Mouse (Mus musculus): ENCODE measurements around the gene Cep55. TPM values are rescaled to one million over a fixed set of nuclear protein-coding genes. Genes with fewer than 3 reads are reported as not detected.

The Cep55 gene
- total RNA-seq, 2 experiments from 2014 or later: 0.64 to 0.74 TPM

DNA sequence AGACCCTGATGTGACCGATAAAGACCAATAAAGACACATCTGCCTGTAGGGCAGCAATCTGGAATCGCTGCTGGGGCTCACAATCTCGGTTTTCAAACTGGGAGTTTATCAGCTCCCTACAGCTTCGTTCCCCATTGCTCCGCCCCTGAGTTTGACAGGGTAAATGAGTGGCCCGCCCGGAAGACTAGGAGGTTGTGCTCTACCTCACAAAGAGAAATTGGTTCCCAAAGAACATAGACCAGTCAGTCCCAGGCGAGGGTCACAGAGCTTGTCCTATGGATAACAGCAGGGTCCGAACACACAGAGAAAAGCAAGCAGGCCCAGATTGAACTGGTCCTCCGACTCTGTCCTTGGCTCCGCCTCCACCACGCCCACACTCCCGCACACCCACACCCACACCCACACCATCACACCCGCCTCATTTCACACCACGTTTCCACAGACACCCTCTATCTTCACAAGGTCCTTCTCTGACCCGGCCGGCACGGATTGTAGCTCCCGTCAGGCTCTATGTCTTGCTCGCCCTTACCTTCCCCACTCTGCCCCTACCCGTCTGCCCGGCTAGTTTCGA lies 577 bp upstream of the Cep55 start:
- DNase-seq (ENCODE audit: low spot score in 2 of 2): peak in 1 of 2 experiments; percentile 59
- TF ChIP-seq CTCF (conservative IDR thresholded peaks at IDR 0.05): no peak
- H3K27ac ChIP-seq: peak overlapping the region; percentile 73
- H3K4me3 ChIP-seq: peak overlapping the region; percentile 62

DNA sequence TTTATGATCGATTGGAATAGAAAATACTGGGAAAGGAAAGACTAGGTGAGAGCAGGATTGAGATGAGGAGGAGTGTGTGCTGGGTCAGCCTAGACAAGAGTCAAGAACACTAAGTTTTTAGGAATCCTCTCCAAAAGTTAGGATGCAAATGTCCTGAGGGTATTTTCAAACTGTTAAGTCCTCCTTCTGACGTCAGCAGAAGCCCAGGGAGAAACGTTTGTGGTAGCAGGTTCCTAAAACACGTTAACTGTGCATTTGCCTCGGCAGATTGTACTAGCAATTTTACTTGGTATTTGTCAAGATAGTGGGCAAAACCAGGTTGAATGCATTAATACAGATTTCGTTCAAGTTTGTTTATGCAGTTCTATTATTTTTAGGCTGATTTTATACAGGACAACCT lies 987 bp downstream of the Cep55 start:
- DNase-seq (ENCODE audit: low spot score in 2 of 2): no peak
- no peak for TF ChIP-seq CTCF (conservative IDR thresholded peaks at IDR 0.05)
- Histone ChIP-seq H3K27ac (no peak overlapping the region), H3K4me3 (no peak overlapping the region)

DNA sequence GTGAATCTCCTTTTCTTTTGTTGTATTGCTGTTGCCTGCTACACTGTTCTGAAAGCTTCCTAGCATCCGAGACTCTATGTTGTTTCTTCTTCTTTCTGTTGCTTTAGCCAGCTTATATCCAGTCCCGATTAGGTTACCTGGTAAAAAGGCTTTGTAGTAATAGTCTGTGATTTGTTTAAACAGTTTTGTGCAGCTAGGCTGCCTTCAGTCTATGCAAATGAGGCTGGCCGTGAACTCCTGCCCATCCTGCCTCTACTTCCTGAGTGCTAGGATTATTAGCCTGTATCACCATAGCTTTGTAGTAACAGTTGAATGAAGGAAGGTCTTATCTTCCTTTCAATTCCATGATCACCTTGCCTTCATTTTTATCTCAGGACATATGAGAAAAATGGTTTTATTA lies 1.5 kb downstream of the Cep55 start:
- TF ChIP-seq CTCF (conservative IDR thresholded peaks at IDR 0.05): no peak
- no peak for DNase-seq (ENCODE audit: low spot score in 2 of 2)
- Histone ChIP-seq H3K4me3 (no peak overlapping the region), H3K27ac (no peak overlapping the region)

DNA sequence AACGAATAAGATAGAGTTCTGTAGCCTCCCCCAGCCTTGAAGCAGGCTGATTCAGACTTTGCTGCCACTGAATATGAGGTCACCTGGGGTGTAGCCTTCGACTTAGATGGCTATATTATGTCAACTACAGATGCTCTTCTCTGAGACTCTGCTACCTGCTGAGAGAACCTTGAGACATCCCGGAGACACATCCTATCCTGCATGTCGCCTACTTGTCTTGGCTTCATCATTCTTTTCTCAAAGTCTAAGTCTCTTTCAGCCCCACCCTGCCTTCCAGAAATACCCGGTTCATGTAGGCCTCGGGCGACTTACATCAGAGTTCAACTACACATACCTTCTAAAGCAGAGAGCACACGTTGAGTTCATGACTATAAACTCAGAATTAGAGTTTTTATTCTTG lies 2.1 kb downstream of the Cep55 start:
- no peak for DNase-seq (ENCODE audit: low spot score in 2 of 2)
- no peak overlapping the region for H3K27ac ChIP-seq
- no peak for TF ChIP-seq CTCF (conservative IDR thresholded peaks at IDR 0.05)
- H3K4me3 ChIP-seq: no peak overlapping the region

DNA sequence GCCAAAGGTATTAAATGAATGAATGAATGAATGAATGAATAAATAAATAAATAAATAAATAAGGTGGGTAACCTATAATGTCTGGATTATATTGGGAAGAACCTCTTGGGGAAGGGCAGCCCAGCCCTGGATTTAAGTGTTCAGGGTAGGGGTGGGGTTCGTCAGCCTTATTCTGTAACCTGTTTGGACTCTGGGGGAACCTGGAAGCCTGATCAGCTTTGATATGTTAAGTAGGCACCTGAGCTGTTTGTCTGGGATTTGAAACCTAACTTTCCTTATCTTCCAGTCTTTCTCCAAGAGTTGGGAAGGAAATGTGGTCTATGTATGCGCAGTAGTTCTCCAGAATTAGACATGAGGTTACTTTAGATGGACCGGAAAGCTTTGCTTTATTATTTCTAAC lies 8.4 kb downstream of the Cep55 start:
- no peak for TF ChIP-seq CTCF (conservative IDR thresholded peaks at IDR 0.05)
- no peak for DNase-seq (ENCODE audit: low spot score in 2 of 2)
- Histone ChIP-seq H3K27ac (no peak overlapping the region), H3K4me3 (no peak overlapping the region)

DNA sequence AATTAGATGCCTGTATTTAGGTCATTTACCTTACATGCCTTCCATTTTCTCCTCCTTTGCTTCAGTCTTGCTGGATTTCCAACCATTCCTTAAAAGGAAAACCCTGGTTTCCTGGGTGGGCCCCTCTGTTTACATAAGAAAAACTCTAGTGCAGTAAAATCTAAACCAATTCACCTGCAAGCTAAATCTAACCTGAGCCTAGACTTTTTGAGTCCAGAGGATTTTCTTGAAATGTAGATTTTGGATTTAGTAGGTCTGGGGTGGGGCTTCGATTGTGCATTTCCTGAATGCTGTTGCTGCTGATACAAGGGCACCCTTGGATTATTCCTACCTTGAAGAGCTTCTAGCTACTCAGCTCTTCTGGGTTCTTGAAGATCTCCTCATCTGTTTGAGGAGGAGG lies 9.2 kb downstream of the Cep55 start:
- TF ChIP-seq CTCF (conservative IDR thresholded peaks at IDR 0.05): no peak
- DNase-seq (ENCODE audit: low spot score in 2 of 2): no peak
- H3K27ac ChIP-seq: no peak overlapping the region
- H3K4me3 ChIP-seq: no peak overlapping the region

DNA sequence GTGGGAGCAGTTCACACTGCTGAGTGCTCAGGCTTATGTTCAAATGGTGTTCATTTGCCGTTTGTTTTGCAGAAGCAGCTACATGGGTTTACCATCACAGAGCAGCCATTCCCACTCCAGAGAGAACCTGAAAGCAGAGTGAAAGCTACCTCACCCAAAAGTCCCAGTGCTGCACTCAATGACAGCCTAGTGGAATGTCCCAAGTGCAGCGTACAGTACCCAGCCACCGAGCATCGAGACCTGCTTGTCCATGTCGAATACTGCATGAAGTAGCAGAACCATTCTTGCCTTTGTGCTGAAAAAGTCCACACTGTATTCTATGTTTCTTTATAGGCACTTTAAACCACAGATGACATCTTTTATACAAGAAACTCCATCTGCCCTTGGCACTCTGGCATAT lies 18.4 kb downstream of the Cep55 start:
- Histone ChIP-seq H3K27ac (no peak overlapping the region), H3K4me3 (no peak overlapping the region)
- no peak for DNase-seq (ENCODE audit: low spot score in 2 of 2)
- no peak for TF ChIP-seq CTCF (conservative IDR thresholded peaks at IDR 0.05)

DNA sequence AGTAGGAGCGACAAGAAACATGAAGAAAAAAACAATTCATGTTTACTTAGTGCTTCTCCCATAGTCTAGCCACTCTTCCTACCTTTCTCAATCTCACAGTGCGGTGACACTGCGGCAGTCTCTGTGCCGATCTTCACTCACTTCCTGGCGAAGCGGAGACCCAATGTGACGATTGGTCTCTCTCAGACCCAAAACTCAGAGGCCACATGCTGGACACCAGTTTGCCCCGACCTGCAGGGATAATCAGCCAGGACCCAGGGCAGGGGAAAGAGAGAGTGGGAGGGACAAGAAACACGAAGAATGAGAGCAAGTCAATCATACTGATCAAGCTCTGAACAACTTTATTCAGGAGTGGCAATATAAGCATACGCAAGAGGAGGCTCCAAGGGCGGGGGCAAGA lies 20.2 kb downstream of the Cep55 start:
- no peak for TF ChIP-seq CTCF (conservative IDR thresholded peaks at IDR 0.05)
- Histone ChIP-seq H3K27ac (no peak overlapping the region), H3K4me3 (no peak overlapping the region)
- no peak for DNase-seq (ENCODE audit: low spot score in 2 of 2)

DNA sequence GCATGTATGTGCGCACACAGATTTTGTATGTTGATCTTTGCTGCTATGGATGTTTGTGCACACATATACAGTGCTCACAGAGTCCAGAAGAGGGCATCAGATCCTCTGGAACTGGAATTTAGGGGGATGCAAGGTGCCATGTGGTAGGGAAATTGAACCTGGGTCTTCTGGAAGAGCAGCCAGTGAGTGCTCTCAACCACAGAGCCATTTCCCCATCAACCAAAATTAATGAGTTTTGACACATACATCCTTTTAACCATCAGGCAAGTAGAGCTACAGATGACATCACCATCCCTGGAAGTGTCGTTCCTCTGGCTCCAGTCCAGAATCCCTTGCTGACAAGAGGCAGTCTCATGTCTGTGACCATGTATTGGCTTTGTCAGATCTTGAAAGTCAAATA lies 21.4 kb downstream of the Cep55 start:
- Histone ChIP-seq H3K4me3 (no peak overlapping the region), H3K27ac (no peak overlapping the region)
- TF ChIP-seq CTCF (conservative IDR thresholded peaks at IDR 0.05): peak; percentile 63
- no peak for DNase-seq (ENCODE audit: low spot score in 2 of 2)

DNA sequence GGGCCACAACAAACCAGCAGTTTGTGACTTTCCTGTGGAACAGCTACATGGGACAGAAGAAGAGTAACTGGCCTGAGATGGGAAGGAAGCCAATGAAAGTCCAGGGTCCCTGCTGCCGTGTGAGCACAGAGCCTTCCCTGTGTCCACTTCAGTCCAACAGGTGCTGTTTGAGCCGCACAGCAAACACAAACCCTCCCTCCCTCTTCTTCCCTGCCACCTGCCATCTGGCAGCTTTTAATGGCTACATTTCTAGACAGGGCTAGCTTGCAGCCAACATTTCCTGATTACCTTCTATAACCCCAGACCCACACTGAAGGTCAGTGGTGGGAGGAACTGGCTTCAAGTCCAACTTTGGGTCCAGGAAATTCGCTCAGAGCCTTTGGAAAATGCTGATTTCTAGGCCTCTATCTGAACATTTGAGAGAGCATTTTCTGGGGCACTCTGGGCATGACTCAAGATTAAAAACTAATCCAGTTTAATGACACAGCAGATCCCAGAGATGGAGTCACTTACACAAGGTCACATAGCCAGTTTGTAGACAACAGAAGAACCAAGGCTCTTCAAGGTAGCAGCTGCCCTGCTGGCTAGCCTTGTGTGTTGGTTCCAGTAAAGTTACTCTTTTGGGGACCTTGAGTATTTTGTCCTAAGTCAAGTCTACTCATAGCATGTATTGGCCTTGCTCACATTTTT lies 23.2 kb downstream of the Cep55 start:
- Histone ChIP-seq H3K4me3 (no peak overlapping the region), H3K27ac (no peak overlapping the region)
- no peak for DNase-seq (ENCODE audit: low spot score in 2 of 2)
- TF ChIP-seq CTCF (conservative IDR thresholded peaks at IDR 0.05): no peak

DNA sequence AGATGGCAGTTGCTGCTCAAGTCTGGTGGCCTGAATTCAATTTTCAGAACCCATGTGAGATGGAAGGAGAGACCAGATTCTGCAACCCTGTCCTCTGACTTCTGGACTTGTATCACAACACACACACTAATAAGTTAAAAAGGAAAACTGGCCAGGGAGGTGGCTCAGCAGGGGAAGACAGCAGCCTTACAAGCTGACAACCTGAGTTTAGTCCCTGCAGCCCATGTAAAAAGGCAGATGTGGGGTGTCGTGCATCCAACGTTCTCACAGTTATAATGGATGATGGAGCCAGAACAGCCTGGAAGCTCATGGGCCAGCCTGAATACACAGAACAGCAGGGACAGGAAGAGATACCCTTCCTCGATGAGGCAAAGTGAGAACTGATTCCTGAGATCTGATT lies 26.6 kb downstream of the Cep55 start:
- Histone ChIP-seq H3K27ac (no peak overlapping the region), H3K4me3 (no peak overlapping the region)
- no peak for TF ChIP-seq CTCF (conservative IDR thresholded peaks at IDR 0.05)
- no peak for DNase-seq (ENCODE audit: low spot score in 2 of 2)

DNA sequence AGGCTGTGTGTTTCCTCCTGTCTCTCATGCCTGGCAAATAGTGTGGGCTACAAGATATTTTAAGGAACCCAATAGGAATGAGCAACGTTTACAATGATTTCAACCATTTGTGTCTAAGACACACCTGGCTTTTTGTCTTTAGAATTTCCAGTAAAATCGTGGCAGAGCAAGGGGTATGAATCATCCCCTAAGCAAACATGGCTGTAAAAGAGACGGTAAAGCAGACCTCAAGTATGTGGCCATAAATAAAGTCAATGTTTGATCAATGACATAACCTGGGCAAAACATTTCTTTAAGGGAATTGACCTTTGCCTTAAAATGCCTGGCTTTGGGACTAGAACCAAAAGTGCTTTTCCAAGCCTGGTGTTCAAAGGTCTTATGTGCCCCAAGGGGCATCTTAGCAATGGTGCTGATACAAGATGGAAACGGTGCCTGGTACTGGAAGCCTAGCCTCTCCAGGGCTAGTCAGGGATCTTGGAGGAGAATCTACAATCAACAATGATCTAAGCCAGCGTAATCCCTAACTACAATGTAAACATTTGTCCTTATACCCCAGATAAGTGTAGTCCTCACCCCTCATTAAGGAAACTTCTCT lies 28.2 kb downstream of the Cep55 start:
- Histone ChIP-seq H3K27ac (no peak overlapping the region), H3K4me3 (no peak overlapping the region)
- DNase-seq (ENCODE audit: low spot score in 2 of 2): no peak
- TF ChIP-seq CTCF (conservative IDR thresholded peaks at IDR 0.05): no peak

DNA sequence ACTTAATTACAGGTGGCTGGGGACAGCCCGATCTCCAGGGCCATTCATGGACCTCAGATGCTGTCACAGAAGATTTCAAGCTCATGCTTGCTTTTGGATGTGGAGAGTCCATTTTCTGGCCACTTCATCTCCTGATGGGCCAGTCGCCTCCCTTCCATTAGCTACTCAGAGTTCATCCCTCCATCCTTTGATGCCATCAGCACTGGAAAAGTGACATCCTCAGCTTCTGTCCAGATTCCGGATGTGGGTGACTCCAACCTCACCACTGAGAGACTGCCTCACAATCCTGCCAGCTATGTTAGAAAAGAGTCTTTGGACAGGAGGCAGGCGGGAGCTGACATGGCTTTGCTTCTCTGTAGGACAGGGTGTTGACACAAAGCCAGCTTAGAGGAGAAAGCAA lies 31.0 kb downstream of the Cep55 start:
- no peak for TF ChIP-seq CTCF (conservative IDR thresholded peaks at IDR 0.05)
- DNase-seq (ENCODE audit: low spot score in 2 of 2): no peak
- no peak overlapping the region for H3K27ac ChIP-seq
- no peak overlapping the region for H3K4me3 ChIP-seq

DNA sequence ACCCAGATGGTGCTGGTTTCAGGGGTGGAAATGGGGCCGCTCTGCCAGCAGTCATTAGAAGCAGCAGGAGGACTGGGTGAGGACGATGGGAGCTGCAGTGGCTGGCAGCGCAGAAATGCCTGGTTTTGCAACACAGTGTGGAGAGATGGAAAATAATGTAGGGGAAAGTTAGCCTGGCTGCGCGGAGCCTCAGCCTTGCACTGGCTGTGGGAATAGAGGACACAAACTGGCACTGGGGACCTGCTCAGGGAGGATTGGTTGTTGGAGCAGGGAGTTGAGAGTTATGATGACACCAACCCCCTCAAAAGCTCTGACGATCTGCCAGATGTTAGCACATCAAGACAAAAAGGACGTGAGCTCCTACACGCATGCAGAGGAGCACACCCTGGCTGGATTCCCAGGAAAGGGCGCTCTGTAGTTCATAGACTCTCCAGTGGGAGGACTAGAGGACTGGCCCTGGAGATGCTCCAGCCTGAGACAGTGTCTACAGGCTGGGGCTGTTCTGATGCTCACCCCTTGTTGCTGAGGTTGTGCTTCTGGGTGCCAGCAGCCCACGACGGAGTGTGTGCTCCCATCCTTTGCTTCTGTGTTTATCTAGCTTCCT lies 32.2 kb downstream of the Cep55 start:
- Histone ChIP-seq H3K27ac (no peak overlapping the region), H3K4me3 (no peak overlapping the region)
- peak in 1 of 2 experiments; percentile 11 for DNase-seq (ENCODE audit: low spot score in 2 of 2)
- peak; percentile 75 for TF ChIP-seq CTCF (conservative IDR thresholded peaks at IDR 0.05)

Measured in layer of hippocampus, adult 2 months (tissue).